Mouse (Mus musculus): ENCODE results near the gene Mlec. TPM values are rescaled to one million over a fixed set of nuclear protein-coding genes. Genes with fewer than 3 reads are reported as not detected.
A peak's percentile ranks its signal among the peaks of the same experiment; 100 is the strongest.

Gene Mlec
- polyA plus RNA-seq, 1 experiment from 2014 or later, result 57.7 TPM

- H3K27me3 ChIP-seq (replicated peaks), result no peaks in the 10 kb centered on the region
- no peak for ATAC-seq (ENCODE audit: low FRiP score, low read depth)
- WGBS, result 94% methylated on average over 22 of the region's 22 CpGs
- peaks cover 21% of the 10 kb centered on the region for H3K4me1 ChIP-seq
- no peak overlapping the region; the same call in 1 of the 2 replicates for H3K9ac ChIP-seq
- H3K36me3 ChIP-seq, result peaks cover 62% of the 10 kb centered on the region
- no peak overlapping the region for H3K4me2 ChIP-seq (replicated peaks)
- H3K9me3 ChIP-seq, result no peaks in the 10 kb centered on the region
- no peak overlapping the region for H3K27ac ChIP-seq
- H3K4me3 ChIP-seq, result no peak overlapping the region
These were observed 30.4 kb downstream of the Mlec start for GRCm38 (mm10) chr5:115127421-115128179.

- ATAC-seq (ENCODE audit: low FRiP score, low read depth), result no peak
- Histone ChIP-seq H3K36me3 (peaks cover 65% of the 10 kb centered on the region), H3K4me2 (replicated peaks) (no peak overlapping the region), H3K27me3 (replicated peaks) (no peaks in the 10 kb centered on the region), H3K4me1 (peaks cover 17% of the 10 kb centered on the region; the same call in 1 of the 2 replicates), H3K9ac (no peak overlapping the region), H3K4me3 (no peak overlapping the region), H3K9me3 (no peaks in the 10 kb centered on the region), H3K27ac (no peak overlapping the region)
- WGBS, result 91% methylated on average over 28 of the region's 28 CpGs
These were observed 31.2 kb downstream of the Mlec start for GRCm38 (mm10) chr5:115126578-115127312.

GRCm38 (mm10) chr5:115125211-115125871 is 32.6 kb downstream of the Mlec start:
- 0 out of 2 replicates have a peak, but pooled peaks have one; percentile 68 for ATAC-seq (ENCODE audit: low FRiP score, low read depth)
- no peak overlapping the region for H3K9ac ChIP-seq
- no peaks in the 10 kb centered on the region for H3K9me3 ChIP-seq
- H3K4me2 ChIP-seq (replicated peaks), result peak overlapping the region; percentile 28
- peak overlapping the region; percentile 26; the same call in 1 of the 2 replicates for H3K27ac ChIP-seq
- H3K27me3 ChIP-seq (replicated peaks), result no peaks in the 10 kb centered on the region
- H3K4me3 ChIP-seq, result no peak overlapping the region
- WGBS, result 24% methylated on average over 24 of the region's 24 CpGs
- H3K36me3 ChIP-seq, result peaks cover 65% of the 10 kb centered on the region
- peaks cover 17% of the 10 kb centered on the region; the same call in 1 of the 2 replicates for H3K4me1 ChIP-seq

- Histone ChIP-seq H3K4me3 (no peak overlapping the region), H3K4me1 (peaks cover 17% of the 10 kb centered on the region; the same call in 1 of the 2 replicates), H3K4me2 (replicated peaks) (no peak overlapping the region), H3K9ac (no peak overlapping the region), H3K27ac (no peak overlapping the region), H3K36me3 (peaks cover 59% of the 10 kb centered on the region), H3K27me3 (replicated peaks) (no peaks in the 10 kb centered on the region), H3K9me3 (no peaks in the 10 kb centered on the region)
- ATAC-seq (ENCODE audit: low FRiP score, low read depth), result no peak
- 97% methylated on average over 6 of the region's 6 CpGs for WGBS
These were observed 33.3 kb downstream of the Mlec start for GRCm38 (mm10) chr5:115124690-115125089.

- Histone ChIP-seq H3K27me3 (replicated peaks) (no peaks in the 10 kb centered on the region), H3K9me3 (no peaks in the 10 kb centered on the region), H3K4me1 (peaks cover 25% of the 10 kb centered on the region), H3K27ac (no peak overlapping the region), H3K4me3 (no peak overlapping the region), H3K9ac (no peak overlapping the region), H3K4me2 (replicated peaks) (no peak overlapping the region), H3K36me3 (peaks cover 41% of the 10 kb centered on the region)
- no peak for ATAC-seq (ENCODE audit: low FRiP score, low read depth)
- 74% methylated on average over 5 of the region's 5 CpGs for WGBS
These were observed 37.0 kb downstream of the Mlec start for GRCm38 (mm10) chr5:115120978-115121377.

- no peaks in the 10 kb centered on the region for H3K9me3 ChIP-seq
- ATAC-seq (ENCODE audit: low FRiP score, low read depth), result peak; percentile 91
- H3K36me3 ChIP-seq, result peaks cover 32% of the 10 kb centered on the region
- H3K4me1 ChIP-seq, result peaks cover 11% of the 10 kb centered on the region
- peak within 1 kb of the TSS; percentile 78 for H3K4me3 ChIP-seq
- H3K9ac ChIP-seq, result peak within 1 kb of the TSS; percentile 83
- 0 out of 2 replicates have a peak within 1 kb of the TSS, but pooled peaks have one; percentile 10 for H3K27ac ChIP-seq
- H3K4me2 ChIP-seq (replicated peaks), result peak within 1 kb of the TSS; percentile 83
- 1% methylated on average over 39 of the region's 39 CpGs for WGBS
- H3K27me3 ChIP-seq (replicated peaks), result no peaks in the 10 kb centered on the region
These were observed 38.9 kb downstream of the Mlec start, which contains the start of gene Acads for GRCm38 (mm10) chr5:115118961-115119570. Gene Acads, minus strand, starts transcription at chr5:115119346.

GRCm38 (mm10) chr5:115117467-115117866 is 40.5 kb downstream of the Mlec start:
- Histone ChIP-seq H3K4me2 (replicated peaks) (no peak overlapping the region), H3K36me3 (peaks cover 29% of the 10 kb centered on the region), H3K27ac (no peak overlapping the region), H3K4me1 (peaks cover 11% of the 10 kb centered on the region), H3K9ac (no peak overlapping the region), H3K9me3 (no peaks in the 10 kb centered on the region), H3K4me3 (no peak overlapping the region), H3K27me3 (replicated peaks) (no peaks in the 10 kb centered on the region)
- ATAC-seq (ENCODE audit: low FRiP score, low read depth), result no peak
- WGBS, result 96% methylated on average over 13 of the region's 13 CpGs

GRCm38 (mm10) chr5:115116426-115116825 is 41.6 kb downstream of the Mlec start:
- Histone ChIP-seq H3K27me3 (replicated peaks) (no peaks in the 10 kb centered on the region), H3K4me3 (no peak overlapping the region)
- 90% methylated on average over 3 of the region's 3 CpGs for WGBS

GRCm38 (mm10) chr5:115114501-115114900 is 43.5 kb downstream of the Mlec start:
- 92% methylated on average over 8 of the region's 8 CpGs for WGBS
- ATAC-seq (ENCODE audit: low FRiP score, low read depth), result no peak
- H3K4me3 ChIP-seq, result no peak overlapping the region
- H3K9me3 ChIP-seq, result no peaks in the 10 kb centered on the region
- H3K9ac ChIP-seq, result no peak overlapping the region
- H3K27ac ChIP-seq, result no peak overlapping the region
- peaks cover 45% of the 10 kb centered on the region for H3K36me3 ChIP-seq
- H3K4me2 ChIP-seq (replicated peaks), result no peak overlapping the region
- H3K4me1 ChIP-seq, result peaks cover 21% of the 10 kb centered on the region
- H3K27me3 ChIP-seq (replicated peaks), result no peaks in the 10 kb centered on the region

More at GRCm38 (mm10) chr5:115116426-115116825, 41.6 kb downstream of the Mlec start:
- H3K9ac ChIP-seq, result no peak overlapping the region
- H3K4me2 ChIP-seq (replicated peaks), result no peak overlapping the region
- H3K27ac ChIP-seq, result no peak overlapping the region
- peaks cover 11% of the 10 kb centered on the region for H3K4me1 ChIP-seq
- no peak for ATAC-seq (ENCODE audit: low FRiP score, low read depth)
- peaks cover 35% of the 10 kb centered on the region for H3K36me3 ChIP-seq
- H3K9me3 ChIP-seq, result no peaks in the 10 kb centered on the region

GRCm38 (mm10) chr5:115113244-115113643 is 44.7 kb downstream of the Mlec start:
- Histone ChIP-seq H3K36me3 (peaks cover 45% of the 10 kb centered on the region), H3K9ac (no peak overlapping the region), H3K4me2 (replicated peaks) (no peak overlapping the region), H3K4me1 (peaks cover 10% of the 10 kb centered on the region; the same call in 1 of the 2 replicates), H3K27me3 (replicated peaks) (no peaks in the 10 kb centered on the region), H3K27ac (no peak overlapping the region), H3K9me3 (no peaks in the 10 kb centered on the region), H3K4me3 (no peak overlapping the region)
- WGBS, result 96% methylated on average over 12 of the region's 12 CpGs
- ATAC-seq (ENCODE audit: low FRiP score, low read depth), result no peak

GRCm38 (mm10) chr5:115111156-115111555 is 46.8 kb downstream of the Mlec start:
- H3K36me3 ChIP-seq, result peaks cover 30% of the 10 kb centered on the region
- no peak overlapping the region for H3K4me2 ChIP-seq (replicated peaks)
- peaks cover 10% of the 10 kb centered on the region; the same call in 1 of the 2 replicates for H3K4me1 ChIP-seq
- no peaks in the 10 kb centered on the region for H3K9me3 ChIP-seq
- no peak for ATAC-seq (ENCODE audit: low FRiP score, low read depth)
- H3K27ac ChIP-seq, result no peak overlapping the region
- no peak overlapping the region for H3K4me3 ChIP-seq
- H3K27me3 ChIP-seq (replicated peaks), result no peaks in the 10 kb centered on the region
- 0 out of 2 replicates have a peak overlapping the region, but pooled peaks have one; percentile 3 for H3K9ac ChIP-seq
- WGBS, result 91% methylated on average over 8 of the region's 8 CpGs
